Mouse (Mus musculus) urinary bladder, postnatal 14 days (tissue): Measurements from ENCODE around the gene Ltb.

Source experiments
- DNase-seq: peaks from one replicate; pipeline ENCODE4 v3.0.0; 2021; ENCODE audit warnings: low spot score

The Ltb gene

GRCm38 (mm10) chr17:35193881-35194843 lies at the start of gene Ltb:
Gene Ltb (plus strand): TSS chr17:35194439.
- DNase-seq: no peak

GRCm38 (mm10) chr17:35146139-35146538 lies 48.1 kb upstream of the Ltb start:
- no peak for DNase-seq

- DNase-seq: no peak
Measured at GRCm38 (mm10) chr17:35147348-35147747, 46.9 kb upstream of the Ltb start.

GRCm38 (mm10) chr17:35147922-35148639 lies 46.2 kb upstream of the Ltb start:
- DNase-seq: no peak

GRCm38 (mm10) chr17:35152121-35152520 lies 42.1 kb upstream of the Ltb start:
- no peak for DNase-seq

GRCm38 (mm10) chr17:35153077-35153476 lies 41.2 kb upstream of the Ltb start:
- no peak for DNase-seq

GRCm38 (mm10) chr17:35153931-35154330 lies 40.3 kb upstream of the Ltb start:
- no peak for DNase-seq

GRCm38 (mm10) chr17:35154616-35155015 lies 39.6 kb upstream of the Ltb start:
- no peak for DNase-seq

GRCm38 (mm10) chr17:35155451-35155850 lies 38.8 kb upstream of the Ltb start:
- DNase-seq: no peak

- no peak for DNase-seq
Measured at GRCm38 (mm10) chr17:35156461-35157200, 37.6 kb upstream of the Ltb start.

GRCm38 (mm10) chr17:35157254-35157653 lies 37.0 kb upstream of the Ltb start:
- no peak for DNase-seq

- DNase-seq: no peak
Measured at GRCm38 (mm10) chr17:35157661-35158175, 36.5 kb upstream of the Ltb start.

GRCm38 (mm10) chr17:35158850-35159593 lies 35.2 kb upstream of the Ltb start:
- DNase-seq: no peak

- no peak for DNase-seq
Measured at GRCm38 (mm10) chr17:35159638-35160037, 34.6 kb upstream of the Ltb start.

GRCm38 (mm10) chr17:35161421-35161820 lies 32.8 kb upstream of the Ltb start:
- no peak for DNase-seq

GRCm38 (mm10) chr17:35162121-35162520 lies 32.1 kb upstream of the Ltb start:
- no peak for DNase-seq

- DNase-seq: peak; percentile 69
Measured at GRCm38 (mm10) chr17:35162730-35163129, 31.5 kb upstream of the Ltb start.

GRCm38 (mm10) chr17:35163326-35164081 lies 30.7 kb upstream of the Ltb start:
- no peak for DNase-seq

GRCm38 (mm10) chr17:35164218-35164567 lies 30.0 kb upstream of the Ltb start:
- DNase-seq: no peak

GRCm38 (mm10) chr17:35164568-35165450 lies 29.4 kb upstream of the Ltb start, which contains the start of gene Prrc2a:
Gene Prrc2a (minus strand): TSS chr17:35164897.
- peak; percentile 98 for DNase-seq
